Mouse (Mus musculus) kidney, adult 11 months (tissue): ENCODE data around the gene Zfp978.
"Not testable (repeated sequence)": the region's sequence is repeated elsewhere in the genome, so short reads cannot be mapped to it uniquely, and the experiment has no call there.

Source experiments
- DNase-seq: peaks from one replicate; pipeline ENCODE4 v3.0.0; 2022

Gene Zfp978

DNA sequence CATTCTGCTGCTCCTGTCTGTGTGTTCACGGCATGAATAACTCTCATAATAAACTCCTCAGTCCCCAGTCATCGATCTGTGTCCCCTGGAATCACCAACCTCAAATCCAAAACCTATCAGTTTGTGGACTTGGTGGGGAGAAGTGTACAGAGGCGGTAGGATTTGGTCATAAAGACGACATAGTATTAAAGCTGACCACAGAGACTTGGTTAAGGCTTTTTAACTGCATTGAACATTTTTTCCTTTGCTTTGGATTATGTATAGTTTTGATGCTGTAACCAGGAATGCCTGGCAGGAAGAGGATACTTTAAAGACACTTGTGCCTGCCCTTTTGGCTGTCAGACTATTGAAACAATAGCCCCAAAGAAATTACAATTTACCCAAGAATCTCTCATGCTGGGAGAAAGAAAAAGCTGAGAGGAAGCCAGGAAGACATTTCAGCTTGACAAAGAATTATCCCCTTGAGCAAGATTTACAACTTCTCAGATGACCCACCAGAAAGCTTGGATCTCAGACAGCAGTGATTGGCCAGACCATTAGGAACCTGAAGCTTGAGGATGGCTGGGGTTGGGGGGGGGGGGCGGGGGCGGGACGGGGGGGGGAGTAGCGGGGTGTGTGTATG lies 56.2 kb downstream of the Zfp978 start:
- no peak for DNase-seq

- DNase-seq = no peak
Observed at GRCm38 (mm10) chr4:147417921-147418320, 56.8 kb downstream of the Zfp978 start.

DNA sequence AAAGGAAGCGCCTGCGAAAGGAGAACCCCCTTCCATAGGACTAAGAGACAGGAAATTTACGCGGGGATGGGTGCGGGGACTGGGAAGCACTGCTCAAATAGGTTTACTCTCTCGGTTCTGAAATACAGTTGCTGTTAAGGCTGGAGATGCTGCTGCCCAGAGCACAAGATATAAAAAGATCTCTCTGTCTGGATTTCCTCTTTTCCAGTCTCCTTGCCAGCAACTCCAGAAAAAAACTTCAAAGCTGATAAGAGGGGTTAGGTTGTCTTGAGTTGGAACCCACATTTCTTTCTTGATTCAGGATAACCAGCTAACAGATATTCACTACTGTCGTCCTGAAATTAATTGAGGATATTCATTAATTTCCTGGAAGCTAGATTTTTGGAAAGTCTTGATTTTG lies 57.2 kb downstream of the Zfp978 start:
- DNase-seq = not testable (repeated sequence)

- not testable (repeated sequence) for DNase-seq
Observed at GRCm38 (mm10) chr4:147419190-147419589, 58.1 kb downstream of the Zfp978 start.

- not testable (repeated sequence) for DNase-seq
Observed at GRCm38 (mm10) chr4:147419756-147420590, 58.9 kb downstream of the Zfp978 start.

DNA sequence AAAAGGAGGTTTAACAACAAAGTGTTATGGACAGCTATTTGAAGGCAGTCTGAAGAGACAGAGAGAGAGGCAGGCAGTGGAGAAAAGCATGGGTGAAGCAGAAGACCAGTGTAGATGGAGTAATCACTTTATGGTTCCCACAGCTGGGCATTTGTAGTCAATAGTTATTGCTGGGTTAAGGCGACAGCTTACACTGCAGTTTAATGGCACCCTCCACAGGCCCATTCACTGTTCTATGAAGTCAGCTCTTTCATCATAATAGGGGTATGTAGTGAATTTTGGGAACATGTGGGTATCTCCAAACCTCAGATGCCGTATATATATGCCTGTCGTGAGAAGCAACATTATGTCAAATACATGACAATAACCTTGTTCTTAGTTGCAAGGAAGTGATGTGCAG lies 59.7 kb downstream of the Zfp978 start:
- DNase-seq = no peak

GRCm38 (mm10) chr4:147421316-147421715 lies 60.2 kb downstream of the Zfp978 start:
- not testable (repeated sequence) for DNase-seq

DNA sequence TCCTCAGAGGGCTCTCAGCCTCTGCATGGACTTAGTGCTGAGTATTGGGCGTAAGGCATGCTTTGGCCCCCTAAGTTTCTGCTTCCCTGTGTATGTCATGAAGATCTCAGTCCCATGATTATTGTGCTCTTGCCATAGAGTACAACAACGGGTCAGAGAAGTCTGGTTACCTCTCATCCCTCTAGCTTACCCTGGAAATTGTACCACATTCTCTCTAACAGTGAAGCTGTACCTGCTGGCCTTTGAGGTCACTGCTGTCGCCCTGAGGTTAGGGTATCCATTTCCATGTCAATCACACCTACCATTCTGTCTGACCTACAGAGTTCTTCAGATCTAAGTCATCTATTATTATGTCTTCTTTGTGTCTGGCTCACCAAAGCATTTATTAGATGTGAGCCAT lies 62.0 kb downstream of the Zfp978 start:
- DNase-seq = no peak

DNA sequence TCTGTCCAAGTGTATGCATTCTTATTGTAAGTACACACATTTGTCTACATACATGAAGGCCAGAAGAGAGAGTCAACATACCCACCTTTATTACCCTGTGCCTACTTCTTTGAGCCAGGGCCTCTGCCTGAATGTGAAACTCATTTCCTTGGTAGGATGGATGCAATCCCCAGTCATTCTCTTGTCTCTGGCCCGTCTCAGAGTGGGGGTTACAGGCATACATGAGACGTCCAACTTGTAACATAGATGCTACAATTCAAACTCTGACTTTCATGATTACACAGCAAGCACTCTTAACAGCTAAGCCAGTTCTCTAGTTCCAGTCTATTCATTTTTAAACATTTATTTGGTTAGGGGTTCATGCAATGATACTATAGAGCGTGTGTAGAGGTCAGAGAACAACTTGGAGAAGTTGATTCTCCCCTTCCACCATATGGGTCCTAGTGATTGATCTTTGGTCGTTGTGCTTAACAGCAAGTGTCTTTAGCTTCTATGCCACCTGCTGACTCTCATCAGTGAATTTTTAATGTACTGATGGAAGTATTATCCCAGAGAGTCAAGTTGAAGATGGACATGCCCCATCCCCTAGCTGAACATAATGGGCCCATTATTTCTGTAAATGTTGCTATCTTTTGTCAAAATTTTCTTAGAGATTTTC lies 62.7 kb downstream of the Zfp978 start:
- DNase-seq = no peak

DNA sequence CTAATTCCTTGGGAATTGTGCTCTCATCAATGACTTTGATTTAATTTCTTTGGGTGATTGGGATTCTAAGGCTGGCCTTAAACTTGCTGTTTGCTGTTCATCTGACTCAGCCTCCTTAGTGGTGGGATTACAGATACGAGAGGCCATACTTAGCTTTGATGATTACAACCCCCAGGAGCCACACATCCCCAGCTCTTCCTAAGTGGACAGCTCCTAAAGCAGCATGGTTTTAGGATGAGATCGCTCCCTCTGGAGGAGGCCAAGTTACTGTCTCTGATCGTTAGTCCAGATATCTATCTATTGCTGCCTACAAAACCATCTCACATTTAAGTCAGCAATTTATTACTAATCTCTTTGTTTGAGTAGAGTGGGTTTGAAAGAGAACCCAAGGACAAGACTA lies 63.3 kb downstream of the Zfp978 start:
- DNase-seq = not testable (repeated sequence)

GRCm38 (mm10) chr4:147425615-147426347 lies 64.7 kb downstream of the Zfp978 start:
- DNase-seq = not testable (repeated sequence)

DNA sequence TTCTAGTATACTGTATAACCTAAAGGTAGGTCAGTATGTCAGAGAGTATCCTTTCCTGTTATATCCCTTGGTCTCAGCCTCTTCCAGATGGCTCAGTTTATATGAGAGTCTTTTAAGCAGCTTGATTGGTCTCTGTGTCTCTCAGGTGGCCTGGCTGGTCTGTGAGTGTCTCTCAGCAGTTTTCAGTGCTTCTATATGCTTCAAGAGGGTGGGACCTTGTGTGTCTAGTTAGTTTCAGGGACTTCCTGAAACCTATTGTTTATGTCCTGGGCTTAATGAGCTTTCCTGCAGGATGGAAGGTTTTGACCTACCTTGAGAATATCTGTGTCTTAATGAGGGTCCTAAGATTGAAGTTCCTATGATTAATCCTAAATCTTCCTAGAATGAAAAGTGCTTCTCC lies 69.5 kb downstream of the Zfp978 start:
- DNase-seq = no peak

DNA sequence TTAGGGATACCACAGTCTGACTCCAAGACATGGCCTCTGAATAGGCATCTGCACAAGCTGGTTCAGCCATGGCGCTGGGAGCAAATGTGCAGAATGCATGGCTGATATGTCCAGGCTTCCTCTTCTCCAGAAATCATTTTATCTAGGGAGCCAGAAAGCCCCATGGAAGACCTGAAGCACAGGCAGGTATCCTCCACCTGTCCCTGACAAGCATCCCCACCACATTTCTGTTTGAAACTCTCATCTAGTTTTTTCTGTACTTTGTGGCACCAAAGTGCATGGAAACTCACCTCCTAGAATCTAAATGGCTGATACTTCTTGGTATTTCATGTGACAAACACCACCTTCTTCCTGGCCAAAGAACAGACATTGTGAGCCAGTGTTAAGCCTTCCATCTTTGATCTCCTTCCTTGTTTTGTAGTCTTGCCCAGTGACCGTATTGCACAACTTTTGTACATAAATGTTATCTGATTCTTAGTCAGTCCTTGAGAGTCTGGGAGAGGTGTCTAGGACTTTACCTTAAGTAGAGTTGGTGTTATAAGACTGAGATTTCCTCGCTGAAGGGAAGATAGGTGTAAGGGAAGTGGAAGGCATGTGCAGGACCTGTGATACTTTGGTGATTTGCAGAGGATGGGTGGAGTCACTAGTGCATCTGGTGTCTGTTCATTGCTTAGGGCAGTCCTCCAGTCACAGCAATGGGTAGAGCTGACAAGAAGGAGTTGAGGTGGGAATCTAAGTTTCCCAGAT lies 70.8 kb downstream of the Zfp978 start:
- DNase-seq = not testable (repeated sequence)

DNA sequence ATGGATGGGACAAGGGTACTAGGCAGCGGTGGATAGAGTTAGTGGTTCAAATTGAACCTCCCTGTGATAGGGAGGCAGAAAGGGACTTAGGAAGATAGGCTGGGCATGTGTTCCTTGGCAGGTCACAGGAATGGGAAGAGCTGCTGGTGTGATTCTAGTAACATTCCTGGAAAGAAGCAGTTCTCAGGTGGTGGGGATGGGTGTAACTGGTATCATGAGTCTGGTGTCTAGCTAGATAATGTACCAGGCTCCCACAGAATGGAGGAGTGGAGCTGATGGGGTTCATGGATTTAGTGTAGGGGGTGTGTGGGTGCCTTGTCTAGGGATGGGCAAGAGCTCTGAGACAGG lies 71.3 kb downstream of the Zfp978 start:
- no peak for DNase-seq

- no peak for DNase-seq
Observed at GRCm38 (mm10) chr4:147433017-147433416, 71.9 kb downstream of the Zfp978 start.

DNA sequence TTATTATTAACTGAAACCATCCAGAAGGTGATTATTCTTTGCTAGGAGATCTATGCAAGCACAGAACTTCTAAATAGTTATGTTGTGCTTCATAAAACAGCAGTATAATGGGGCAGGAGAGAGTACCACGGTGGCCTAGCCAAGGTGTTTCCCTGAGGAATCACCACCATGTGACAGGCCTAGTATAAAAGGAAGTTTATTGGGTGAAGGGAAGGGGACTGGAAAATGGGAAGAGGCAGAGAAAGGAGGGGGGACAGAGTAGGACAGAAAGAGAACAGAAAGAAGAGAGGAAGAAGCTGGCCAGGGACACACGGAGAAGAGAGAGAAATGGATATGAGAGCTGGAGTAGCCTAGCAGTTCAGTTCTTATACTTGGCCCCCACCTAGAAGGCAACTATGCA lies 72.8 kb downstream of the Zfp978 start:
- DNase-seq = no peak
